Mouse (Mus musculus) heart, embryonic 12.5 days (tissue): ENCODE data around the gene Zfyve16. TPM values are rescaled to one million over a fixed set of nuclear protein-coding genes. Genes with fewer than 3 reads are reported as not detected.

Experiments used
- ATAC-seq: fragments of 200-750 bp; cut with Nextera tagmentation; 2 replicates; pipeline ENCODE4 v1.8.0; 2017; ENCODE audit warnings: moderate TSS enrichment, moderate library complexity; ENCODE audit not compliant: insufficient number of reproducible peaks, low FRiP score
- H3K27ac ChIP-seq: fragments of 300-500 bp; sonication (generic); 2 replicates; pipeline ENCODE4 v1.5.1; 2016; ENCODE audit warnings: mild to moderate bottlenecking, moderate library complexity; ENCODE audit not compliant: poor library complexity, severe bottlenecking
- H3K27me3 ChIP-seq: fragments of 300-500 bp; sonication (generic); replicated peaks from 2 replicates; pipeline ENCODE4 v1.6.1; 2016; ENCODE audit warnings: mild to moderate bottlenecking, moderate library complexity
- H3K36me3 ChIP-seq: fragments of 300-500 bp; sonication (generic); 2 replicates; pipeline ENCODE4 v1.6.1; 2016; ENCODE audit warnings: mild to moderate bottlenecking, moderate library complexity
- H3K4me1 ChIP-seq: fragments of 300-500 bp; sonication (generic); replicated peaks from 2 replicates; pipeline ENCODE4 v1.6.1; 2016; ENCODE audit warnings: mild to moderate bottlenecking
- H3K4me2 ChIP-seq: fragments of 300-500 bp; sonication (generic); 2 replicates; pipeline ENCODE4 v1.6.1; 2016; ENCODE audit warnings: mild to moderate bottlenecking, moderate library complexity
- H3K4me3 ChIP-seq: fragments of 300-500 bp; sonication (generic); 2 replicates; pipeline ENCODE4 v1.5.1; 2016; ENCODE audit warnings: mild to moderate bottlenecking
- H3K9ac ChIP-seq: fragments of 300-500 bp; sonication (generic); 2 replicates; pipeline ENCODE4 v1.6.1; 2016; ENCODE audit warnings: mild to moderate bottlenecking, moderate library complexity
- H3K9me3 ChIP-seq: fragments of 300-500 bp; sonication (generic); replicated peaks from 2 replicates; pipeline ENCODE4 v1.6.1; 2016; ENCODE audit warnings: mild to moderate bottlenecking, moderate library complexity
- WGBS: fragments of 180-500 bp; shearing (Covaris S2); methylation state at CpG from one replicate; pipeline ENCODE4 v1.1.7; 2016; 5-methylcytosine and 5-hydroxymethylcytosine counted together
- polyA plus RNA-seq: library from polyadenylated mRNA; unstranded; fragments of >200 nt; fragmentation: Nextera tagmentation; extraction: Ambion mirVana; gene quantifications from 2 replicates; pipeline ENCODE4 v1.2.1, GENCODE M21; 2016

Gene Zfyve16
- 11.5 and 13.5 TPM in 2 replicates for polyA plus RNA-seq

DNA sequence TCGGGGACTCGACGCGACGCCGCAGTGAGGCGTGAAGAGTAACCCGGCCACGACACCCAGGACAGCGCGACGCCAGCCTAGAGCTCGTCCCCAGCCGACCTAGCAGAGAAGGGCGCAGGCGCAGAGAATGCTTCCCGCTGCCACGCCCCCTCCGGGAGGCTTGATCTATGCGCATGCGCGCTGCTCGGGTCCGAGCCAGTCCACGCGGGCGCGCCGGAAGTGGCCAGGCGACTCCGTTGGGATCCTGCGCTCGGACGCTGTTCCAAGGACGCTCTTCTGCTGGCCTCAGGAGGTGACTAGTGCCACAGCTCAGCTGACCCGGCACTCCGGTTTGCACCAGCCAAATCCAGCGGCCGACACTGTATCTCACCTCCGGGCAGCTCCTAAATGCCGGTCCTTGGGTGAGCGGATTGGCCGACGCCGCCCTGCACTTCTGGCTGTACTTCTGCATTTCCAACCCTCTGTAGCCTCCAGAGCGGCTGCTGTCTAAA lies at the start of gene Zfyve16:
Zfyve16 (minus strand) TSS at position 148 of the 491 bp plus-strand sequence.
- Histone ChIP-seq H3K4me1 (peaks cover 6% of the 10 kb centered on the region), H3K9me3 (no peaks in the 10 kb centered on the region)
- ATAC-seq: peak; percentile 98

GRCm38 (mm10) chr13:92578210-92578609 lies 47.5 kb upstream of the Zfyve16 start:
- H3K27ac ChIP-seq: no peak overlapping the region
- no peaks in the 10 kb centered on the region for H3K9me3 ChIP-seq
- H3K9ac ChIP-seq: no peak overlapping the region
- peaks cover 7% of the 10 kb centered on the region for H3K4me1 ChIP-seq
- no peak overlapping the region for H3K4me3 ChIP-seq
- H3K4me2 ChIP-seq: no peak overlapping the region
- H3K36me3 ChIP-seq: no peaks in the 10 kb centered on the region
- ATAC-seq: no peak
- 65% methylated on average over 4 of the region's 4 CpGs for WGBS
- H3K27me3 ChIP-seq: no peaks in the 10 kb centered on the region

More for the DNA sequence above, at the start of gene Zfyve16:
- peak within 1 kb of the TSS; percentile 98 for H3K27ac ChIP-seq
- H3K27me3 ChIP-seq: no peaks in the 10 kb centered on the region
- H3K36me3 ChIP-seq: 0 out of 2 replicates have a peak, but pooled peaks cover 3% of the 10 kb centered on the region
- peak within 1 kb of the TSS; percentile 82 for H3K4me3 ChIP-seq
- under 1% methylated on average over 46 of the region's 46 CpGs for whole genome bisulfite sequencing
- peak within 1 kb of the TSS; percentile 70 for H3K4me2 ChIP-seq
- peak within 1 kb of the TSS; percentile 88 for H3K9ac ChIP-seq

GRCm38 (mm10) chr13:92576688-92577087 lies 46.0 kb upstream of the Zfyve16 start:
- ATAC-seq: no peak
- H3K36me3 ChIP-seq: no peaks in the 10 kb centered on the region

DNA sequence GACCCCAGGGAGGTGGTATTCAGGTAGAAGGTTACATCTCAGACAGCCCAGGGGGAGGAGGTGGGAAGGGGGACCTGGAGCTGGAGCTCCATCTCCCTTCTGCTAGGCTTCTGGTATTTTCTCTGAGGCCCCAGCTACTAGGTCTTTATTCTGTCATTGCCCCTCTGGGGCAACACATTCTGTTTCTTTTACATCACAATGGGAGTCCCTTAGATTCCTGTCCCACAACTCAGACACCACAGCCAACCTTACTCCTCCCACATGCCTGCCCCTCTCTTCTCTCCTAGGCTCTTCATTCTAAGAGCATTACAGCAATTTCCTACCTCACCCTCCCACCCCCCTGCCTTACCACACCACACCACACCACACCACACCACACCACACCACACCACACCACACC lies 45.4 kb upstream of the Zfyve16 start, which contains the start of gene Spz1:
Spz1 (minus strand) TSS at position 101 of the 400 bp plus-strand sequence.
- Histone ChIP-seq H3K27me3 (no peaks in the 10 kb centered on the region), H3K4me1 (peaks cover 8% of the 10 kb centered on the region), H3K4me2 (no peak within 1 kb of the TSS), H3K9me3 (no peaks in the 10 kb centered on the region), H3K4me3 (no peak within 1 kb of the TSS), H3K27ac (no peak within 1 kb of the TSS), H3K36me3 (no peaks in the 10 kb centered on the region), H3K9ac (no peak within 1 kb of the TSS)
- ATAC-seq: no peak

More at GRCm38 (mm10) chr13:92576688-92577087, 46.0 kb upstream of the Zfyve16 start:
- Histone ChIP-seq H3K9ac (no peak overlapping the region), H3K4me1 (peaks cover 7% of the 10 kb centered on the region), H3K4me3 (no peak overlapping the region), H3K27ac (no peak overlapping the region), H3K9me3 (no peaks in the 10 kb centered on the region), H3K4me2 (no peak overlapping the region), H3K27me3 (no peaks in the 10 kb centered on the region)
- WGBS: 58% methylated on average over 6 of the region's 6 CpGs

GRCm38 (mm10) chr13:92559429-92559828 lies 28.8 kb upstream of the Zfyve16 start:
- Histone ChIP-seq H3K9me3 (no peaks in the 10 kb centered on the region), H3K4me3 (no peak overlapping the region), H3K27ac (no peak overlapping the region), H3K4me2 (no peak overlapping the region), H3K36me3 (no peaks in the 10 kb centered on the region), H3K9ac (no peak overlapping the region), H3K4me1 (peaks cover 4% of the 10 kb centered on the region; the same call in 1 of the 2 replicates), H3K27me3 (no peaks in the 10 kb centered on the region)
- 65% methylated on average over 5 of the region's 5 CpGs for WGBS
- ATAC-seq: no peak

DNA sequence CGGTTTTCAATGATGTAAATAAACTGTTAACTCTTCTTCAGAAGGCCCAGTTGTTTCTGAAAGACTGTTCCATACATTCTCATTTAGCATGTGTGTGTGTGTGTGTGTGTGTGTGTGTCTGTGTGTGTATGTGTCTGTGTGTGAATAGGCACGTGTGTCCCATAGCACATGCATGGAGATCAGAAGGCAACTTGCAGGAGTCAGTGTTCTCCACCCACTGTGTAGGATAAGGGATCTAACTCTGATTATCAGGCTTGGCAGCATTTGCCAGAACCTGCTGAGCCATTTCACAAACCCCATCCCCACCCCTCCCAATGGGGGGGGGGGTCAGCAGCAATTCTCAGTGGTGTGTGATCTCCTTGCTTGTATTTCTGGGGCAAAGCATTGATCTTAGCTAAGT lies 26.6 kb upstream of the Zfyve16 start:
- Histone ChIP-seq H3K9ac (no peak overlapping the region), H3K4me3 (no peak overlapping the region), H3K27ac (no peak overlapping the region), H3K4me1 (peaks cover 4% of the 10 kb centered on the region; the same call in 1 of the 2 replicates), H3K4me2 (no peak overlapping the region), H3K36me3 (no peaks in the 10 kb centered on the region), H3K9me3 (0 out of 2 replicates have a peak, but pooled peaks cover 4% of the 10 kb centered on the region), H3K27me3 (no peaks in the 10 kb centered on the region)
- 50% methylated on average over 2 of the region's 2 CpGs for WGBS
- no peak for ATAC-seq

- no peak overlapping the region for H3K4me2 ChIP-seq
- peaks cover 11% of the 10 kb centered on the region for H3K9me3 ChIP-seq
- H3K27ac ChIP-seq: no peak overlapping the region
- H3K4me1 ChIP-seq: peaks cover 4% of the 10 kb centered on the region; the same call in 1 of the 2 replicates
- H3K4me3 ChIP-seq: no peak overlapping the region
- H3K27me3 ChIP-seq: no peaks in the 10 kb centered on the region
- ATAC-seq: no peak
- 48% methylated on average over 8 of the region's 8 CpGs for WGBS
- no peaks in the 10 kb centered on the region for H3K36me3 ChIP-seq
- H3K9ac ChIP-seq: no peak overlapping the region
These were observed 25.9 kb upstream of the Zfyve16 start for GRCm38 (mm10) chr13:92556458-92557126.

GRCm38 (mm10) chr13:92547093-92547492 lies 16.4 kb upstream of the Zfyve16 start:
- WGBS: 73% methylated on average over 4 of the region's 4 CpGs
- no peak overlapping the region for H3K9ac ChIP-seq
- no peaks in the 10 kb centered on the region for H3K27me3 ChIP-seq
- no peaks in the 10 kb centered on the region for H3K4me1 ChIP-seq
- H3K36me3 ChIP-seq: peaks cover 4% of the 10 kb centered on the region; the same call in 1 of the 2 replicates
- H3K4me3 ChIP-seq: no peak overlapping the region
- no peak overlapping the region for H3K4me2 ChIP-seq
- no peak overlapping the region for H3K27ac ChIP-seq
- peaks cover 28% of the 10 kb centered on the region for H3K9me3 ChIP-seq
- ATAC-seq: no peak

- H3K4me3 ChIP-seq: no peak overlapping the region
- no peak overlapping the region for H3K4me2 ChIP-seq
- no peak overlapping the region for H3K27ac ChIP-seq
- 0 out of 2 replicates have a peak, but pooled peaks cover 4% of the 10 kb centered on the region for H3K27me3 ChIP-seq
- H3K4me1 ChIP-seq: no peaks in the 10 kb centered on the region
- H3K36me3 ChIP-seq: no peaks in the 10 kb centered on the region
- 60% methylated on average over 6 of the region's 6 CpGs for WGBS
- H3K9me3 ChIP-seq: 0 out of 2 replicates have a peak, but pooled peaks cover 4% of the 10 kb centered on the region
- ATAC-seq: no peak
- no peak overlapping the region for H3K9ac ChIP-seq
These were observed 10.3 kb upstream of the Zfyve16 start for GRCm38 (mm10) chr13:92540997-92541396.

GRCm38 (mm10) chr13:92539126-92539525 lies 8.5 kb upstream of the Zfyve16 start:
- Histone ChIP-seq H3K4me2 (no peak overlapping the region), H3K27me3 (0 out of 2 replicates have a peak, but pooled peaks cover 4% of the 10 kb centered on the region), H3K9ac (no peak overlapping the region), H3K4me3 (no peak overlapping the region), H3K27ac (no peak overlapping the region), H3K4me1 (no peaks in the 10 kb centered on the region), H3K9me3 (no peaks in the 10 kb centered on the region), H3K36me3 (no peaks in the 10 kb centered on the region)
- WGBS: 45% methylated on average over 4 of the region's 4 CpGs
- ATAC-seq: no peak

DNA sequence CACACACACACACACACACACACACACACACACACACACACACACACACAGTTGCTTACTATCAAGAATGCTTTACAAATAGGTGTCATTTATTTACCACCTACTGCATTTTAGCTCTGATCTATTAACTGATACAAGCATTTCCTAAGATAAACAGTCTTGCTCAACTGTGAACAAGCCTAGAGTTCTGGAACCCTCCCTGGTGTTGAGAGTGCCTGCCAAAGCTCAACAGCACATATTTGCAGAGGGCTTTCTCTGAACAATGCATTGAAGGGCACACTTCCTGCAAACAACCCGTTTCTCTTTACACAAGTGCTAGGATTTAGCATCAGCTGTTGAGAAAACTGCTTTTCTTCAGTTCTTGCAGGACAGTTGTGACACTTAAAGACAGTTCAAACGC lies 3.1 kb upstream of the Zfyve16 start:
- Histone ChIP-seq H3K9ac (no peak overlapping the region), H3K9me3 (no peaks in the 10 kb centered on the region), H3K4me3 (no peak overlapping the region), H3K27me3 (0 out of 2 replicates have a peak, but pooled peaks cover under 1% of the 10 kb centered on the region), H3K4me2 (no peak overlapping the region), H3K36me3 (no peaks in the 10 kb centered on the region), H3K27ac (no peak overlapping the region), H3K4me1 (peaks cover 3% of the 10 kb centered on the region)
- 27% methylated on average over 2 of the region's 2 CpGs for WGBS
- ATAC-seq: no peak
